Mouse (Mus musculus) v-Abl transformed pro-B cells (cell line): ENCODE data around the gene Prss8.
"Not testable (repeated sequence)": the region's sequence is repeated elsewhere in the genome, so short reads cannot be mapped to it uniquely, and the experiment has no call there.

Experiments used
- in situ Hi-C, 2 experiments: fragments of 400-800 bp; cut with MboI; formaldehyde crosslinking; loops; one replicate each; pipeline ENCODE4 v1.15.1; 2025; ENCODE audit not compliant: unreplicated experiment in 2 of 2

The Prss8 gene

DNA sequence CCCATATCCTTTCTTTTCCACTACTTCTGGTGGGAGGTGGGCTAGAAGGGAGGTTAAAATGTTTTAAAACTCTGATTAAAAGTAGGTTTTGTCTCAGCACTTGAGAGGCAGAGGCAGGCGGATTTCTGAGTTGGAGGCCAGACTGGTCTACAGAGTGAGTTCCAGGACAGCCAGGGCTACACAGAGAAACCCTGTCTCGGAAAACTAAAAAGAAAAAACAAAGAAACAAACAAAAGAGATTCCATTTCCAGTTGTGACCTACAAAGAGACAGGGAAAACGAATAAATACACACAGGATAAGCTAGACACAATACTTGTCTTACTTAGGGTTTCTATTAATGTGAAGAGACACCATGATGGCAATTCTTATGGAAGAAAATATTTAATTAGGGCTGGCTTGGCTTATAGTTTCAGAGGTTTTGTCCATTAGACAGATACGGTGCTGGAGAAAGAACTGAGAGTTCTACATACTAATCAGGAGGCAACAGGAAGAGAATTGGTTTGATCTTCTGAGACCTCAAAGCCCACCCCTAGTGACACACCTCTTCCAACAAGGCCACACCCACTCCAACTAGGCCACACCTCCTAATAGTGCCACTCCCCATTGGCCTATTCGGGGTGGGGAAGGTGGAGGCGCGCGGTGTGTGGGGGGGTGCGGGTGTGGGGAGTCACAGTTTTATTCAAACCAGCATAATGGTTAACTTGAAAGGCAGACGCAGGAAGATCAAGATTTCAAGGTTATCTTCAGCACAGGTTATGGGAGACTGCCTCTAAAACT lies 31.5 kb downstream of the Prss8 start:
- in situ Hi-C loops = no loop called here

DNA sequence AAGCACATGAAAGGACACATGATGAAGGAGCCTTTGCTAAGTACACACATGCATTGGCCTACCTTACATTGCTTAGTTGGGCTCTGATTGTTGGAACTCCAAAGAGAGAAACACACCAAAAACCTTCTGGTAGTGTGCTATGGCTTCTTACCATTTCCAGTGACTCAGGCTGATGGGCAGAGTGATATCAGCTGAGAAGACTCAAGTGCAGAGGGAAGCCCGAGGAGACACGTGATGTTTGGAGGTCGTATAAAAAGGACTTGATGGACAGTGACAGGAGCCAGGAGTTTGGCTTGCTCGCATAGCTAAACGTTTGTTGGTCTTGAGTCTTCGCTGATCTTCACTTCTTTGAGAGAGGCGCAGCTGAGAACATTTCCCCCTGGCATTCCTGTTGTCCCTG lies 32.4 kb downstream of the Prss8 start:
- in situ Hi-C loops = no loop called here

DNA sequence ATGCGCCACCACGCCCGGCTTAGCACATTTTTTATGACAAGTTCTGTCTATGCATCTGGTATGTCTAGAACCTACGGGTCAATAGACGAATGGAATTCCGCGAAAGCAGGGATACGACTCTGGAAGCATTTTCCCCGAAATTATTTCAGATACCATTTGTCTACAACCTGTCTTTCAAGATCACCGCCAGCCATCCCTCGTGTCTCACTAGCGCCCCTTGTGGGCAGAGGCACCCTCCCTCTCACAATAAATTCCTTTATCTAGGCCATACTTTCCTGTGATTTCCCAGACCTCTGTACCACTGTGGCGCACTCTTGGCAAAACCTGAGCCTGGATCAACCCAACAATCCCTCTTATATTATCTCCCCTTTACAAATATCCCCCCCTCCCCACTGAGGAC lies 33.5 kb downstream of the Prss8 start:
- in situ Hi-C loops = no loop called here

DNA sequence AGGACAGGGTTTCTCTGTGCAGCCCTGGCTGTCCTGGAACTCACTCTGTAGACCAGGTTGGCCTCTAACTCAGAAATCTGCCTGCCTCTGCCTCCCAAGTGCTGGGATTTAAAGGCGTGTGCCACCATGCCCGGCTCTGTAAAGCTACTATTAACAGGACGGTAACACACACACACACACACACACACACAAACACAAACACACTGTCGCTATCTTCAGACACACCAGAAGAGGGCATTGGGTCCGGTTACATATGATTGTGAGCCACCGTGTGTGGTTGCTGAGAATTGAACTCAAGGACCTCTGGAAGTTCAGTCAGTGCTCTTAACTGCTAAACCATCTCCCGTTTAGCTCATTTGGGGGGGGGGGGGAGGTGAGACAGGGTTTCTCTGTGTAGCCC lies 34.0 kb downstream of the Prss8 start:
- in situ Hi-C loops = not testable (repeated sequence)

DNA sequence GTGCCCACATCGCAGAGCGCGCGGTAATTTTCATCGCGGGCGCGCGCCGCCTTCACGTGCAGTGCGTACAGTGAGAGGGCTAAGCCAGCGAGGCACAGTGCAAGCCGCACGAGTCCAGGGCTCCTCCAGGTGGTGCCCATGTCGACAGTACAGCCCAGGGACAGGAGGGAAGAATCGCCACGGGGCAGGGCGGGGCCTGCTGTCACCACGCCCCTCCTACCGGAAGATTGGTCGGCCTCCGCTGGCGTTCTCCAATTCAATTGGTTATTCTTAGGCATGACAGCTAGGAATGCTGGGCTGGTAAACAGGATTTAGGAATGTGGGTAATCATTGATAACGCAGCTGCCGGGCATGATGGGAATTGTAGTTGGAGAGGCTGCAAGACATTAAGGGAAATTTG lies 34.5 kb downstream of the Prss8 start, which contains the start of the genes Gm21974 and Vkorc1:
Gm21974 (minus strand) TSS at position 13 of the 400 bp plus-strand sequence.
Vkorc1 (minus strand) TSS at position 176 of the 400 bp plus-strand sequence.
- in situ Hi-C loops = no loop called here

DNA sequence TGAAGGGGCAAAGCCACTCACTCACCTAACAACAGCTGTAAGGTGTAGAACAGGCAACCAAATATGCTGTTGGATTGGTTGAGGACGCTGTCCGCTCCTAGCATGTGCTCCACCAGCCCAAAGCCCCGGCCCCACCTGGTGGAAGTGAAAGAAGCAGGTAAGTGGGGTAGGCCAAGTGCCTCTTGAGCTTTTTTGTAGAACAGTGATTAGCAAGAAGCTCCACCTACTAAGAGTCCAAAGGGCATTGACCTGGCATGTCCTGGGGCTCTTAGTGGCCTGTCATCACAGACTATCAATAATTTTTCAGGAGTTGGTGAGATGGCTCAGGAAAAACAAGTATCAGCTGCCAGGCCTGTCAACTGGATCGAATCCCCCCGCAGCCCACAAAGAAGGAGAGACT lies 35.4 kb downstream of the Prss8 start:
- in situ Hi-C loops = no loop called here

DNA sequence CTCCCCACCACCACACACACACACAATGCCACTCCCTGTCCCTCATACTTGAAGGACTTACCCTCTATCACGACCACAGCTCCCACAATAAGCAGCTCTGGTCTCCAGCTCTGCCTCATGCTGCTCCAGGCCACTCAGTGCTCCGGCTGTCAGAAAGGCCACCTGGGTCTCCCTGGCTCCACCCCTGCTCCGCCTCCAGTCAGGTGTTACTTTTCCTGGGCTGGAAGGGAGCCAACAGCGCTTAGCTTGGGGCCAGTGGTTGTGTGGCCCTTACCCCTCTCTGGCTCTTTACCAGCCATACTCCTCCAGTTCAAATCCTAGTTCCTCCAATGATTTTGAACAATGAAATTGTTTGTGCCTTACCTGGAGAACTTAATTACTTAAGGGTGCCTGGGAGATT lies 39.1 kb downstream of the Prss8 start, which contains the start of gene Prss53:
Prss53 (minus strand) TSS at position 173 of the 400 bp plus-strand sequence.
- in situ Hi-C loops = no loop called here

DNA sequence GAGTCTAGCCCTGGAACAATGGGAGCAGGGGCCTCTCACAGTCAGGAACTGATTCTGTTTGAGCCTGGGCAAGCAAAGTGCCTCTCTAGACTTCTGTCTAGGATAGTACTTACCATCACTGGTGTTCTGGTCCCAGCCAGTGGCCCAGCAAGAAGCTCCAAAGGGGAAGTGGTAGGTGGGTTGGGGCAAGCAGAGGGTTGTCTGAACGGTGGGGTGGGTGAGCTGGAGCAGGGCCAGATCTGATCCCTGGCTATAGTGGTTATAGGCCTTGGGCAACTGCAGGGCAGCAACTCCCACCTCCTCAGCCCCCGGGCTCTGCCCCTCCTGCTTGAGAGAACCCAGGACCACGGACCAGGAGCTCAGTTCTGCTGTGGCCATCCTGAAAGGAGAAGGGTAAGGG lies 41.1 kb downstream of the Prss8 start:
- in situ Hi-C loops = no loop called here

DNA sequence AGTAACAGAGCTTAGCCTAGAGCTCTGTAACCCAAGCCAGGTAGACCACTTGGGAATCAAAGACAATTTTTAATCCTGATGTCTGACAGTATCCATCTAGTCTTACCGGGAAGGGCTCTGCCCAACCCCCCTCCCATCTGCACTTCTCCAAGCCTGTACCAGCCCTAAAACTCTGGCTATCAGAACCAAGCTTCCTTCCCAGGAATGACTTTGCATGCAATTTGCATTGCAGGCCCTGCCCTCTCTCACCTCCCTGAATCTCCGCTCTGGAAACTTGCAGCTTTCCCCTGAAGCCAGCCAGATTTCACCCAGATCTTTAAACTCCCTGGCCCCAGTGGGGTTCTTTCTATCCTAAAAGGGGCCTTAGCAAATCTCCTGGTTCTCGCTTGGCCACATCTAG lies 42.1 kb downstream of the Prss8 start:
- in situ Hi-C loops = no loop called here

DNA sequence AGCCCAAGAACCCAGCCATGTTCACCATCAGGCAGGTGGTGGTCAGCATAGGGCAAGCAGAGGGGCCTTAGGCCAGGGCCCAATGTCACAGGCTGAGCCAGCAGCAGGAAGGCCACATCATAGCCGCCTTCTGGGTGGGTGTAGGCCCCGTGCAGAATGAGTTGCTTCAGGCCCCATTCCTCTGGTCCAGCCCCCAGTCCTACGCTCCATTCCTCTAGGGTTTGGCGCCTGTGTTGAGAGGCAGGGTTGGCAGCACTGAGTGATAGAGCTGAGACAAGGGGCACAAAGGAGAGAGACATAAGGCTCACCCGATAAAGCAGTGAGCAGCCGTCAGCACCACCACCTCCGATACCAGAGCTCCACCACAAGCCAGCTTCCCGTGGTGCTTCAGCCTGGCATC lies 42.7 kb downstream of the Prss8 start:
- in situ Hi-C loops = no loop called here

DNA sequence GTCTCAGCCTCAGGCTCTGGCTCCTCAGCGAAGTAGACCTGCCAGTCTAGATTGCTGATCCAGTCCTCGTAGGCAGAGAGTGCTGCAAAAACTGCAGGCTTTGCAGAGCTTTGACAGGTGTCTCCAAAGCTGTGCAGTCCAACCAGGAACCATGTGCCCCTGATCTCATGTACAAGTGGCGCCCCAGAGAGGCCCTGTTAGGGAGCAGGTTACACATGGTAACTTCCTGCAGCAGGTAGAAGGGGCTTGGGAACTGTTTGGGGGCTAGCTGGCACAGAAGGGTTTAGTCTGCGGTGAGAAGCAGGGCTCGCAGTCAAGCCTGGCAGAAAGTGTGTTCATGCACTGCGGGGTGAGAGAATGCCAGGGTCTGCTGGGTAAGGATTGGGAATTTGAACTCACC lies 43.4 kb downstream of the Prss8 start:
- in situ Hi-C loops = no loop called here

DNA sequence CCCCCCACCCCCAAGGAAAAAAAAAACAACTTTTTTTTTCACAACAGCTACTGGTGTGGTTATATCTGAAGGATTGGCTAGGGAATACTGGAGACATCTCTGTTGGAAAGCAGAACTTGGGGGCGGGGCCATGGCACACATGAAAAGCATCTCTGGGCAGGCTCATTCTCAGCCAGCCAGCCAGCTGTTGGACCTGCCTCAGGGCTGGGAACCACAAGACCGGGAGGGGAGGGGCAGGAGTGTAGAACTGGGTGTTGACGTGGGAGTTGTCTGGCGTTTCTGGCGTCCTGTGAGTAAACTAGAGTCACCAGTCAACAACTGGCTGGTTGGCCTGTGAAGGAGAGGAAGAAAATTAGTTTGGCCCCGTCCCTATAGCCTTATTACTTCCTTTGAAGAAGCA lies 44.0 kb downstream of the Prss8 start:
- in situ Hi-C loops = no loop called here

DNA sequence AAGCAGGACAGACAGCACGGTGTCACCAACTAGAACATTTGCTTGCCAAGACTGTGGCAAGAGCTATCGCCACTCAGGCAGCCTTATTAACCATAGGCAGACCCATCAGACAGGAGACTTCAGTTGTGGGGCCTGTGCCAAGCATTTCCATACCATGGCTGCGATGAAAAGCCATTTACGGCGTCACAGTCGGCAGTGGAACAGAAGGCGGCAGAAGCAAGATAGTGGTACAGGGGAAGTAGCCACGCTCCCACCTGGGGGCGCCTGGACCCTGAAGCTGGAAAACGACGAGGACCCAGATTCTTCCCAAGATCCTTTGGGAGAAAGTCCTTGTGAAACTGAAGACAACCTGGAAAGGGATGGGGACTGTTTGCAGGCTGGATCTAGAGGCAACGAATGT lies 49.5 kb downstream of the Prss8 start:
- in situ Hi-C loops = no loop called here

DNA sequence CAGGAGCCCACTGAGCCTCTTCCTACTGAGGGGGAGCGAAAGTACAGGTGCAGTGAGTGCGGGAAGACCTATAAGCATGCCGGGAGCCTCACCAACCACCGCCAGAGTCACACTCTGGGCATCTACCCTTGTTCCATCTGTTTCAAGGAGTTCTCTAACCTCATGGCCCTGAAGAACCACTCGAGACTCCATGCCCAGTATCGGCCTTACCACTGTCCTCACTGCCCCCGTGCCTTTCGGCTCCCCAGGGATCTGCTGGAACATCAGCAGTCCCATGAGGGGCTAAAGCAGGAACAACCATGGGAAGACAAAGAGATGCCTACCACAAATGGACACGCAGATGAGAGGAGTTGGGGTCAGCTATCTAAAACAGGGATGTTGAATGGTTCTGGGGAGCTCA lies 50.6 kb downstream of the Prss8 start:
- in situ Hi-C loops = no loop called here

DNA sequence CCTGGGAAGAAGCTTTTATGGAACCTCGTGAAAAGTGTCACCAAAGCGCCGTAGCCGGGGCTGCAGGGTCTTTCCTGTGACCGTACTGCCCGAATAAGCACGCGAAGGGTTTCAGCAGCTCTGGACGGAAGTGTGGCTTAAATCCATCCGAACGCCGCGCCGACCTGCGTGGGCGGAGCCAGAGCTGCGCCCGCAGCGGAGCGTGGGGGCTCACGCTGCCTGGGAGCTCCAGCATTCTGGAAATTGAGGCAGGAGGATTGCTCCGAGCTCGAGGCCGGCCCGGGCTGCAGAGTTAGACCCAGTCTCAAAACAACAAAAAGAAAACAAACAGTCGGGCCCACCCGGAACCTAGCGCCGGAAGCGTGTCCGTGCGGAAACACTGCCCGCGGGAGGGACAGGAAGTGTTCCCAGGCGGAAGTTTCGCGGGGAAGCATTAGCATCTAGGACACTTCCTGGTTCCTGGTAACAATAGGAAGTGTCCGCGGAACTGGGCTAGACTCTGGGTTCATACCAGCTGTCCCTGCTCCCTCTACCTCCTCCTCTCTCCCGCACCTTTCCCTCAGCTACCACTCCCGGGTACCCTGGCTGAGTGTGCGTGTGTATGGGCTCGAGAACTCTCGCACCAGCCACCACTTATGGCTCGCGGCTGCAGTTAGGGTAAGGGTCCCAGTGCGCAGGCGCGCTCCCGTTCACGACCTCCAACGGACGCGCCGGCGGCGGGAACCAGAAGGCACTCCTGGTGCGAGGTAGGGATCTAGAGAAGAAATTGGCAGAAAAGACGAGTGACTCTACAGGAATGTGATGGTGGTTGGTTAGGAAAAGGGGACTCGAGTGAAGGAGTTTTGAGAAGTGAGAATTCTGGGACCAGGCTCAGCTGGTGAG lies 53.2 kb downstream of the Prss8 start, which contains the start of gene Zfp668:
Zfp668 (minus strand) TSS at position 362 of the 882 bp plus-strand sequence.
- in situ Hi-C loops = no loop called here

DNA sequence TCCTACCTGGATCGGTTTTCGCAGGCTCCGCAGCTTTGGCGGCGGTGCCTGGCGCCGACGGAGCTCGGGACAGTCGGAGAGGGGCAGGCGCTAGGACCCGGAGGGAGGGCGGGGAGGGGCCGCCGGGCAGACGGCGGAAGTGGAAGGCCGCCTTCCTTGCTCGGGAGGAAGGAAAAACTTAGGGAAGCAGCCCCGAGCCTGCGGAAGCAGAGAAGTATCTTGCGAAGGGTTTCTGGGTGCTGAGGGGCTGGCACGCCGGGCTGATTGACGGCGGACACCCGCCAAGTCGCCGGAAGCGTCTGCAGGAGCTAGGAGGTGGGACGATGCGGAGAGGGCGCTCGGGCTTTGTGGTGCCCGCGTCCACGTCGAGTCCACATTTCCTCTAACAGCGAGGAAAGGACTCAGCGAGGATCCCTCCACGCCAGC lies 53.9 kb downstream of the Prss8 start, which contains the start of gene Zfp646:
Zfp646 (plus strand) TSS at position 181 of the 426 bp plus-strand sequence.
- in situ Hi-C loops = no loop called here
